Mouse (Mus musculus): ENCODE measurements around the gene Qprt. TPM values are rescaled to one million over a fixed set of nuclear protein-coding genes. Genes with fewer than 3 reads are reported as not detected.
A peak's percentile ranks its signal among the peaks of the same experiment; 100 is the strongest.

Qprt gene
- total RNA-seq, 2 experiments from 2014 or later: 0.31 to 0.53 TPM

- Histone ChIP-seq H3K27ac (no peak overlapping the region), H3K4me3 (no peak overlapping the region)
- DNase-seq: no peak
- intact Hi-C loops (cut with DNase I): no loop called here
- no peak for TF ChIP-seq CTCF (IDR thresholded peaks at IDR 0.05)
Observed at GRCm38 (mm10) chr7:127118671-127119445, 3.2 kb downstream of the Qprt start.

DNA sequence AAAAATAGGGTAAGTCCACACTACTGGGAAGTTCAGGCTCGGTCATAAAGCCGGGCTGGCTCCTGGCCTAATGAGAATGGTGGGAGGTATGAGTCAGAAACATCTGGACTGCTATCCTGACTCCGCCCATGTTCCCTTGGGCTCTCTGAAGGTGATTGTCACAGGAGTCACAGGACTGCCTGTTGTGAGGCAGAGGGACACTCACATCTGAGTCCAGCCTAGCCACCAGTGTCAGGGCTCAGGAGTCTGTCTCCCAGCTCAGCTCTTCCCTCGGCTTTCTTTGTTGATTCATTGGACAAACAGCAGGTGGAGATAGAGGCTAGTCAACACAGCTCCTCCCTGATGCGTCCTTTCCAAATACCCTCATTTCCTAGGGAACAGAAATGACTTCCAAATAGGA, 4.1 kb downstream of the Qprt start:
- Histone ChIP-seq H3K27ac (no peak overlapping the region), H3K4me3 (no peak overlapping the region)
- DNase-seq: peak; percentile 60
- TF ChIP-seq CTCF (IDR thresholded peaks at IDR 0.05): peak; percentile 40
- intact Hi-C loops (cut with DNase I): no loop called here

DNA sequence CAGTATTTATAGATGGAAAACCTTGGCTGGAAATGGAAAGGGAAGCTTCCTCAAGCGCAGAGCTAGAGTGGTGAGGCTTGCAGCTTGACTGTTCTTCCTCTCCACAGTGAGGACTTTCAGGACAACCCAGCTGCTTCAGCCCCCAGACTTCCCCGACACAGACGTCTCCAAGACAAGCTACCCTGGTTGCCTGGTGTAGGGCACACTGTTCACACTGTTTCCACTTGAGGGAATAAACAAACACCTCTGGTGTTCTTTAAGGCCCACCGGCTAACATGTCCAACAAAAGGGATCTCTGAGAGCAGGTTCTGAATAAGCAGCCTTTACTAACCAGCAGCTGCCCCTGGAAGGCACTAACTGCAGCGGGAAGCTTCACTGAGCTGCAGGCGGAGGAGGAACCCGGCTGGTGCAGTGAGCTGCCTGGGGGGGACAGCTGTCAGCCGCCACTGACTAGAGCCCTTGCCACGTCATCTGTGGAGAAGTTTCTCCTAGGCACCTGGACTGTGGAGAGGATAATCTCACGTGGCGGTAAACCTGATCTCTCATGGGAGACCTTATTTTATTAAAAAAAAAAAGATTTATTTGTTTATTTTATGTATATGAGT, 5.6 kb downstream of the Qprt start:
- no peak for DNase-seq
- H3K27ac ChIP-seq: no peak overlapping the region
- intact Hi-C loops (cut with DNase I): no loop called here
- no peak for TF ChIP-seq CTCF (IDR thresholded peaks at IDR 0.05)
- H3K4me3 ChIP-seq: no peak overlapping the region

DNA sequence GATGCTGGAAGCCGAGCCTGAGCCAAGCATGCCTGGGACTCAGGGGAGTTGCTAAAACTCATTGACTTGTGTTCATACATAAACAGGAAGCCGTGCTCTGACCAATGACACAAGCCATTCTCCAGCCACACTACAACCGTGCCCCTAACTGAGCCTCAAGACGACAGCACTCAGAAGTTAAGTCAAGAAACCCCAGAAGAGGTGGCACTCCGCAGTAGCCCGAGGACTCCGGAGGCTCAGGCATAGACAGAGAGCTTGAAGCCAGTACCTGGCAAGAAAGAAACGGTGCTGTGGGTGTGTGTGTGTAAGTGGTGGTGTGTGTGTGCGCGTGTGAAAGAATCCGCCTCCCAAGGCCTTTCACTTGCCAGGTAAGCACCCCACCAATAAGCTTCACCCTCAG, 7.1 kb downstream of the Qprt start:
- no peak for TF ChIP-seq CTCF (IDR thresholded peaks at IDR 0.05)
- no peak for DNase-seq
- Histone ChIP-seq H3K4me3 (no peak overlapping the region), H3K27ac (no peak overlapping the region)
- intact Hi-C loops (cut with DNase I): loop anchor here (5.0 kb wide), 1 partner anchor 363 kb away; no protein-coding TSS in a partner anchor

GRCm38 (mm10) chr7:127113614-127114259, 8.3 kb downstream of the Qprt start:
- no peak for DNase-seq
- intact Hi-C loops (cut with DNase I): loop anchor here (5.0 kb wide), 1 partner anchor 361 kb away; no protein-coding TSS in a partner anchor
- no peak for TF ChIP-seq CTCF (IDR thresholded peaks at IDR 0.05)
- no peak overlapping the region for H3K4me3 ChIP-seq
- H3K27ac ChIP-seq: no peak overlapping the region

DNA sequence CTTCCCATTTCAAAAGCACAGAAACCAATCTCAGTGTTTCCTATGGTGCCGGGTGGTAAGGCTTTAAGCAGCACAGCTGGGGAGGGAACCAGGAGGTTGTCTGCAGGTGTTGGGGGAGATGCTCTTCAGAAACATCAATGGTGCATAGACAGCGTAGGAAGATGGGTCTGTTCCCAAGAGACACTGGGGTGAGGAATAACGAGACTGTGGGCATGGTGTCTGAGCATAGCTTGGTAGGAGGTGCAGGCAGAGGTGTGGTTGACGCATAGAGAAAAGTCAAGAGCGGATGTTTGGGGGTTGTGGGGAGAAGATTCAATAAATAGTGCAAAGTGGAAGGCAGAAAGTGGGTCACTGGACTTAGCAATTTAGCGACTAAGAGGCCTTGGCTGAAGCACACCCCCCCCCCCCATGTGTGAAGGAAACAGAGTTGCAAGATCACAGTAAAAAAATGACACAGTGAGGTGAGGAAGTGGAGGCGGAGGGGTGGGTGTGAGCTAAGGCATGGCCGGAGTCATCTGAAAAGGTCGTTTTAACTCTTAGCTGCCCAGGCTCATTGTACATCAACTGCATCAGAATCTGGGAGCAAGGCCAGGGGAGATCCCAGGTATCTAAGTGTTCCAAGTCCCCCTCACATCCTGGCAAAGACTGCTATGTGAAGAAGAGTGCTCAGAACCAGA, 9.0 kb downstream of the Qprt start:
- DNase-seq: no peak
- no peak for TF ChIP-seq CTCF (IDR thresholded peaks at IDR 0.05)
- no peak overlapping the region for H3K4me3 ChIP-seq
- intact Hi-C loops (cut with DNase I): loop anchor here (5.0 kb wide), 1 partner anchor 361 kb away; no protein-coding TSS in a partner anchor
- no peak overlapping the region for H3K27ac ChIP-seq

DNA sequence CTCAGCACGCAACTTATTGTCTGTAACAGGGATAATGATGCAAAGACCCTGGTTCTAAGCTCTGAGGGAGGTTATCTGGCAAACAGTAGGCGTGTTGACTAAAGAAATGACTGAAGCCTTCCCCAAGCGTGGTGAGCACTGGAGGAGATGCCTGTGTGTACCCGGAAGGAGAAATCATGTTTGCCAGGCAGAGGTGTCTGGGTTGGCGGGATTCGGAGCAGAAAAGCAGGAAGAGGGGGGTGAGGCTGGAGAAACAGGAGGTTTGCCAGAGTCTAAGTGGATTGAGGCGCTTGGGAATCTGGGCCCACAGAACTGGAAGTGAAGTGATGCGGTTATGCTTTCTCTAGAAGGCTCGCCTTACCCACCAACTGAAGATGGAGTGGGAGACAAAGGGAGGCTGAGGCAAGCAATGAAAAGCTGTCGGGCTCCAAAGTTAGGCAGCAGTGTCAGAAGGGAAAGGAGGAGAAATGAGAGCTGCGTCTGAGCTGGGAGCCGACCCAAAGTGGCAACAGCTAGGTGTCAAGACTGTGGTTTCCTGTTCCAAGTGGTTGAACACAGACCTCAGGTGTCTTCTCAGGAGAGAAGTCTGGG, 9.7 kb downstream of the Qprt start:
- no peak for DNase-seq
- intact Hi-C loops (cut with DNase I): loop anchor here (5.0 kb wide), 1 partner anchor 360 kb away; no protein-coding TSS in a partner anchor
- TF ChIP-seq CTCF (IDR thresholded peaks at IDR 0.05): no peak
- Histone ChIP-seq H3K27ac (no peak overlapping the region), H3K4me3 (no peak overlapping the region)

- no peak overlapping the region for H3K4me3 ChIP-seq
- H3K27ac ChIP-seq: no peak overlapping the region
- peak; percentile 76 for TF ChIP-seq CTCF (IDR thresholded peaks at IDR 0.05)
- peak; percentile 61 for DNase-seq
- intact Hi-C loops (cut with DNase I): loop anchor here (5.0 kb wide), 1 partner anchor 359 kb away; no protein-coding TSS in a partner anchor
Observed at GRCm38 (mm10) chr7:127111461-127111860, 10.6 kb downstream of the Qprt start.

DNA sequence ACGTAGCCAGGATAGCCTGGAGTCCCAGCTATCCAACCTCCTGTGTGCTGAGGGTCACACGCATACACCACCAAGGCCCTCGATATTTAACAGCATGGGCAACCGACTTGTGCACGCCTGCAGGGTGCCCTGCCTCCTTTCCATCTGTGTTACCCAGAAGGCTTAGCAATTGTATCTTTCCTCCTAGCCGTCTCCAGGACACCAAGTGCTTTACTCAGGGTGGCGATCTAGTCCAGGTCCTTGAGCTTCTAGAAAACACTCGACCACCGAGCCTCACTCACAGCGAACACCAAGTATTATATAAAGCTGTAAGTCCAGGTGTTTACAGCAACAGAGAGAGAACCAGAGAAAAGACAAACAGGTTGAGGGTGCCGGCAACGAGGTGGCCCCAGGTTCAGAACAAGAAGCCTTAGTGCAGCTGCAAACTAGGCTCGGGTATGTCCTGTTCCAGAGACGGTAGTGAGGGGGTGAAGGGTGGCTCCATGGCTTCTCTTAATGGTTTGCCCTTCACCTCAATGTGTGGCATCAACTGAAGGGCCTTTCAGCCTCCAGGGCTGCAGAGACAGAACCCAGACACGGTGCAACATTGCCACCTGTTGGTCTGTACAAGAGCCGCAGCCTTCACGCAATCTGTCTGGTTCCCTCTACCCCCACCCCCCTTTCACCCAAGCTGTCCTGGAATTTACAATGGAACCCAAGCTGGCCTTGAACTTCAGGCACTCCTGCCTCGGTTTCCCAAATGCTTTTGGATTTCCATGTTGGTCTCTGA, 11.6 kb downstream of the Qprt start:
- no peak overlapping the region for H3K4me3 ChIP-seq
- intact Hi-C loops (cut with DNase I): loop anchor here (5.0 kb wide), 1 partner anchor 358 kb away; no protein-coding TSS in a partner anchor
- no peak overlapping the region for H3K27ac ChIP-seq
- peak; percentile 73 for DNase-seq
- TF ChIP-seq CTCF (IDR thresholded peaks at IDR 0.05): peak; percentile 87

GRCm38 (mm10) chr7:127105551-127105950, 16.5 kb downstream of the Qprt start:
- intact Hi-C loops (cut with DNase I): loop anchor here (2.0 kb wide), 1 partner anchor 273 kb away; no protein-coding TSS in a partner anchor
- Histone ChIP-seq H3K27ac (no peak overlapping the region), H3K4me3 (no peak overlapping the region)
- no peak for DNase-seq
- no peak for TF ChIP-seq CTCF (IDR thresholded peaks at IDR 0.05)

Data from gastrocnemius, adult 2 months (tissue).